Mouse (Mus musculus): ENCODE results near the gene Ugt1a6a.

The Ugt1a6a gene

GRCm38 (mm10) chr1:88229566-88229965, 95.0 kb downstream of the Ugt1a6a start:
- DNase-seq (ENCODE audit: low spot score) = no peak

- DNase-seq (ENCODE audit: low spot score) = no peak
Measured at GRCm38 (mm10) chr1:88229986-88230385, 95.4 kb downstream of the Ugt1a6a start.

DNA sequence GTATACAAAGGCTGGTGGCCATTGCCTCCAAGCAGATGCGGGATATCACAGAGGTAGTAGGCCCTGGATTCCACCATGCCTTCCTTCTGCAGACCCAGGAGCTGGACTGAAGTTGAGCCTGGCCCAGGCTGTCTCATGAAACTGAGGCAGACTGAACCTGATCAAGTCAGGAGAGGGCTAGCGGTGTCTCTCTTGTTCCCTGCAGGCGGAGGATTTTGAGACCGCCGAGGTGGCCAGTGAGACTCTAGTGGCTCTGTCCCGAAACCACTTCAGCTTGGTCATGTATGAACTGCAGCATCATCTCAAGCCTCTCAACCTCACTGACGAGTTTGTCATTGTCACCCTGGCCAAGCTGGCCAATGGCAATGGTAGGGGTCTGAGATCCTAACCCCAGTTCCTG, 95.8 kb downstream of the Ugt1a6a start:
- DNase-seq (ENCODE audit: low spot score) = no peak

- DNase-seq (ENCODE audit: low spot score) = no peak
Measured at GRCm38 (mm10) chr1:88230981-88231802, 96.6 kb downstream of the Ugt1a6a start.

DNA sequence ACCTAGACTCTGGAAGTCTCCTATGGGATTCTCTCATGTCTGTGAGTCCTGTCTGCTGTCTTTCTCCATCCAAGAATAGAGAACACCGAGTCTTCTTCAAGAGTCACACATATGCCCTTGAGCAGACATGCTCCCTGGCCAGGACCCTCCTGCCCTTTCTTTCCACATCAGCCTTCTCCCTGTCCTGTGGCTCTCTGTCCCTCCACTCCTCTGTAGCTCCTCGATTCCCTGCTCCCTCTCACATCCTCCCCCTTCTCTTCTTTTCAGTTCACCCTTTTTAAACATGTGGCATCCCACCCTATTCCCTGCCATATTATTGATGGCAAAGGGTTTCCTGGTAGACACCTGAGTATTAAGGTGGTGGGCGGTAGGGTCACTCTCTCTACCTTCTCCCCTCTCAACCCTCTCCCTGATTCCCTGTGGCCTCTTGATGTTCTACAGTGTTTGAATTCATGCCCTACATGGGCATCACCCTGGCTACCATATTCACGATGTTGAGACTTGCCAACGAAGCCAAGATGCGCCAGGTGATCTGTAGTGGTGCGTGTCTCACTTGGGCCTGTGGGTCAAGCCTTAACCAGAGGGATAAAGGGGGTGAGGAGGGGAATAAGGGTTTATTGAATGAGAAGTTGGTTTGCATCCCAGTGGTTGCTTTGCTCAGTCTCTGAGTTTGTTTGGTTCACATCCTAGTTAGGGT, 97.3 kb downstream of the Ugt1a6a start:
- DNase-seq (ENCODE audit: low spot score) = no peak

DNA sequence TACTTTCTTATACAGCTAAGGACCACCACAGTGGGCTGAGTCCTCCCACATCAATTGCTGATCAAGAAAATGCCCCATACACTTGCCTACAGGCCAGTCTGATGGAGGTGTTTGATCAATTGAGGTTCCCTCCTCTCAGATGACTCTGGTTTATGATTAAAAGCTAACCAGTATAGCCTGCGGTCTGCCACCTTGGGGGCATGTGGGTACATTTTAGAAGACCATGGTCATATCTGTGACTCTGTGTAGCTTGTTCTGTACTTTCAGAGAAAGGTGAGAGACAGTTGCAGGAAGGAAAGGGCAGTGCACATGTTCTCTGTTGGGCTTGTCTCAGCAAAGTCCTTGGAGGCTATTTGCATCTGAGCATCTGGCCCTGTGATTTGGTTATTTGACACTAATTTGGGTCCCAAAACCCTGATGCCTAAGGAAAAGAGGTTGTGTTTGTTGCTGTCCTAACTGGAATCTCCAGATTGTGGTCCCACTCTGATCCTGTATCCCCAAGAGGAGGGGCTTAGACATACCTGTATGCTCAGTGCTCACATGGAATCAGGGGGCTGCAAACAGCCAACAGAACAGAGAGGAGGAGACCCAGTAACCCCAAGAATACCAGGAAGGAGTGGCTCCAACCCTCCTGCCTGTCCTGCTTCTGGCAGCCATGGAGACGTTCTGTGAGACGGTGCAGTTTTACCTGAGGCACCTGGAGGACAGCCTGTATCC, 98.2 kb downstream of the Ugt1a6a start:
- DNase-seq (ENCODE audit: low spot score) = no peak

DNA sequence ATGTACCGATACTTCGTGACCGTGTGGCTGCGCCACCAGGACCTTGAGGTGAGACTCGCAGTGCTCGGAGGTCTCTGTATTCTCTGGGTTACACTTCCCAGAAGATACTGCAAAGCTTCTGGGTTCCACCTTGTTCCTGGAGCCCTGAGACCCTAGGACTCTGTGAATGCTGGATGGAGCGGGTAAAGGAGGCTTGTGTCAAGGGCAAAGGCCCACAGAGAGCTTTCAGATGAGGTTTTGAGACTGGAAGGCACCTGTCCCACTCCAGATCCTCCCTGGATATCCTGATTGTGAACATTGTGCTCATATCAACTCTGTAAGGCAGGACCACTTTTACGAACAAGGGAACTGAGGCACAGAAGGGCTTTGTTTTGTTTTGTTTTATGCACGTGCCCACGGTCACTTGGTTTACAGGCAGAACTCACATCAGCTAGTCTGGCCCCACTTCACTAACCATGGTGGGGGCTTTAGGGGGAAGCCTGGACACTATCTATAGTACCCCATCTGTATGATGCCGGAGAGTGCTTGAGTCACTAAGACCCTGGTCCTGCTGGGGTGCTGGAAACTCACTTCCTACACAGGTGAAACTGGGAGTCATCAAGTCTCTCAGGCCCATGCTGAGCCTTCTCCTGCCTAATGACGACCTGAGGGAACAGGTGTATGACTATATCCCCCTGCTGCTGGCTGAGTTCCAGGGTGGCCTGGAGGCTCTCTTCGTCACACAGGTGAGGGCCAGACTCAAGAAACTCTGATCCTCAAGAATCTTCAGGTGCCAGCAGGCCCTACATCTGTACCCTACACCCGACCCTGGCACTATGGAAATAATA, 99.0 kb downstream of the Ugt1a6a start:
- no peak for DNase-seq (ENCODE audit: low spot score)

DNA sequence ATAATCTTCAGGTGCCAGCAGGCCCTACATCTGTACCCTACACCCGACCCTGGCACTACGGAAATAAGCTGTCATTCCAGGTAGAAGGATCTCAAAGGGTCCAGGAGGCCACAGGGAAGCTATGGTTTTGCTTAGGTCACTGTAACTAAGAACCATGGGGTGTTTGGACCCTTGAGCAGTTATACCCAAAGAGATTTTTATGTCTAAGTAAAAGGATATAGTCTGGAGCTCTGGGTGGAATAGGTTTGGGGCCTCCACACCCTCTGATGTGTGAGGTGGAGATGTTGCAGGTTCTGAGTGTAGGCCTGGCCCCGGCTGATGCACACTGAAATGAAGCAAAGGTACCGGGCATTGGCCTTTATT, 99.6 kb downstream of the Ugt1a6a start:
- DNase-seq (ENCODE audit: low spot score) = no peak

- DNase-seq (ENCODE audit: low spot score) = no peak
Measured at GRCm38 (mm10) chr1:88234646-88235045, 100.0 kb downstream of the Ugt1a6a start.

DNA sequence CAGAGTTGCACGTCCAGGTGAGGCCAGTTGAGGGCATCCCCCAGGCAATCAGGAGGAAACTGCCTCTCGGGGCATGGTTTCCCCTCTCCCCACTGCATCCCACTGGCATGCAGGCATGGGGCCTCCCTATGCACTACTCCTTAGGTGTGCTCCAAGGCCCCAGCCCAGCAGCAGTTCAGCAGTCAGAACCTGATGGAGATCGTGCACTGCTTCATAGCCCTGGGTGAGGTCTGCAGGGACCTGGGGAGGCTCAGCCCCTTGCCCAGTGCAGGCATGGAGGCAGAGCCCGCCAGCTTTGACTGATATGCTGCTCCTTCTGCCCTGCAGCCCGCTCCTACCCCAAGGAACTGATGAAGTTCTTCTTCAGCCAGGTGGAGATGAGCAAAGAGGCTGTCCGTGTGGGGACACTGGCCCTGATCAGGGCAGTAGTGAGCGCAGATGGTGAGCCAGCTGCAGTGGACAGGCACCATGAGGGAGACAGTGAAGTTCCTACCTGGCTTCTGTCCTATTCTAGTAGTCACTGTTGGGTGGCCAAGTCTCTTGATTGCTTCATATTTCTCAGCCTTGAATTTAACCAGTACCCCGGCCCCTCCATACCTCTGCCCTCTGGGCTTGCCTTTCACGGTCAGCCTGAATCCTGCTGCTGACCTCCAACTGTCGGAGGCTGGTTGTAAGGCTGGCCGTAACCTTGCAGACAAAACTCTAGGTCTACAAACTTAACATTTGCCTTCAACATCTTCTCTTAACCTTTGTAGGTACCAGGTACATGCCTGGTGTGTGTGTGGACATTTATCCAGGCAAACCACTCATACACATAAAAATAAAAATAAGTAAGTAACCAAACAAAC, 100.7 kb downstream of the Ugt1a6a start:
- no peak for DNase-seq (ENCODE audit: low spot score)

GRCm38 (mm10) chr1:88235894-88236415, 101.3 kb downstream of the Ugt1a6a start:
- DNase-seq (ENCODE audit: low spot score) = no peak

DNA sequence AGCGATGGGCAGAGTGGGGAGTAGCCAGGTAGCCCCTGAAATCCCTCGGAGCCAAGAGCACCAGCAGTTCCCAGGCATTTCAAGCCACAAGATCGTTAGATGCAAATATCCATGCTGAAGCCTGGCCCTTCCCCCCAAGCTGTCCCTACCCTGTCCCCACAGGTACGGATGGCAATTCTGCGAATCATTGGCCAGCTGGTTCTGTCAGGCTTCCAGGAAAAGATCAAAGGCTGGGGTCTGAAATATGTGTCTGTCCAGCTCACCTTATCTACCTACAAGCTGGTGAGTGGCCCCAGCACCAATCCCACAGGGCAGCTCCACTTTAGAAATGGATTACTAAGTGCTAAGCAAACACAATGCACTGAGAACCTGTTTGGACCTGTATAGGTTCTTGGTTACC, 102.7 kb downstream of the Ugt1a6a start:
- no peak for DNase-seq (ENCODE audit: low spot score)

- no peak for DNase-seq (ENCODE audit: low spot score)
Measured at GRCm38 (mm10) chr1:88238771-88239170, 104.2 kb downstream of the Ugt1a6a start.

DNA sequence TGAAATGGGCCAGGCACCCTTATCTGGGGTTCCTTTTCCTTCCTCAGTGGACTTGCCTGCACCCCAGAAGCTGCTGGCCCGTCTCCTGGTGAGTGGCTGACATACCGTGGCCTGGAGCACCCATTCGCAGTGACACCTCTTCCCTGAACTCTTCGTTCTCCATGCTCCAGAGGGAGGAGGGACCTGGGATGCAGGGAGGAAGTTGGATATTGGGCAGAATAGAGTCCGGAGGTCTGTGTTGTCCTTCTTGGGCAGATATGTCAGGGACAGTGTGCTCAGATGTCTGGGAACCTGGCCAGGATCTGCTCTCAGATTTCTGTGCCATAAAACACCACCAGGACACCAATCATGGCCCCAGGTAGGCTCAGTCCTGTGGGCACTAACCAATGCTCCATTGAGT, 105.5 kb downstream of the Ugt1a6a start:
- DNase-seq (ENCODE audit: low spot score) = no peak

DNA sequence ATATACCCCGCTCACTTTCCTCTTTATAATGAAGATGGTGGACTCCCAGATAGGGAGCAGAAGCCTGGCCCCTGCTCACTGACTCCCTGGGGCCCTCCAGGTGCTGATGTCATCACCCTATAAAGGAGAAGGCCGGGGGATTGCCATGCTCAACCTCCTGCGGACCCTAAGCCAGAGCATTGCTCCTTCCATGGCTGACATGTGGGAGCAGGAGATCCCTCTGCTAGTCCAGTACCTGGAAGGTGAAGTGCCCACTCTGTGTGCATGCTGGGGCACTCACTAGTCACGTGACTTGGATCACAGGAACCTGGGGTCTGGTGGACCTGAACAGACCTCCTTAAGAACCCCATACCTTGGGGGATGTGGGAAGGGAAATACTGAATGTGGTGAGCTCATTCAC, 106.0 kb downstream of the Ugt1a6a start:
- no peak for DNase-seq (ENCODE audit: low spot score)

GRCm38 (mm10) chr1:88243861-88244260, 109.3 kb downstream of the Ugt1a6a start:
- no peak for DNase-seq (ENCODE audit: low spot score)

DNA sequence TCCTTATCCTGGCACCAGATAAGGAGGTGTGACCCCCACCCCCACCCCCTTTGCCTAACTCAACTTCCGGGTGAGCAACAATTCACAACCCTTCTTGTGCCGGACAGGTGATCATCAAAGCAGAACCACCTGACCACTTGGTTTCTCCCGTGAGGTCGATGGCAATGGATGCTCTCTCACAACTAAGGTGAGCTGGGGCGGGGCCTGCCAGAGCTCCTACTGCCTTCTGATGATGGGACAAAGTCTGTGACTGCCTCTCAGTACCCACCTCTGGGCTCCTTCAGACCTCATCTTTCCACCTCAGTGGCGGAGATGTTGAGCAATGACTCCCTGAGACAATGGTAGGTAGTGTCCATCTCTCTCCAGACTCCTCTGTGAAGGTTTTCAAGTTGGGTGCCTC, 111.3 kb downstream of the Ugt1a6a start:
- no peak for DNase-seq (ENCODE audit: low spot score)

DNA sequence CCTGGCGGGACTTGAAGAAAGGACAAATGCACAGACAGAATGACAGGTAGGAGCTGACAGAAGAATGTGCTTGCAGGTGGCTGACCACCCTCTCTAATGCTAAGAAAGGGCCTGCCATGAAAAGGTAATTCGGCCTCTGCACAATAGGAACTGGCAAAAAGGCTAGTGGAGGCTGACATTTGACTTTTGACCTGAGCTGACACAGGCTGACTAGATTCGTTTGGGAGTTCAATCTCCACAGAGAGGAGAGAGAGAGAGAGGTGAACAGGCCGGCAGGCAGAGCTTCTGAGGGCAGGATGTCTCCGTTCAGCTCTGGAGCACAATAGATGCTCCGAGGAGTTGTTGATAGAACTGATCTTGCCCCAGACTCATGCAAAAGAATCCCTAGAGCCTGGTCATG, 111.8 kb downstream of the Ugt1a6a start:
- no peak for DNase-seq (ENCODE audit: low spot score)

DNA sequence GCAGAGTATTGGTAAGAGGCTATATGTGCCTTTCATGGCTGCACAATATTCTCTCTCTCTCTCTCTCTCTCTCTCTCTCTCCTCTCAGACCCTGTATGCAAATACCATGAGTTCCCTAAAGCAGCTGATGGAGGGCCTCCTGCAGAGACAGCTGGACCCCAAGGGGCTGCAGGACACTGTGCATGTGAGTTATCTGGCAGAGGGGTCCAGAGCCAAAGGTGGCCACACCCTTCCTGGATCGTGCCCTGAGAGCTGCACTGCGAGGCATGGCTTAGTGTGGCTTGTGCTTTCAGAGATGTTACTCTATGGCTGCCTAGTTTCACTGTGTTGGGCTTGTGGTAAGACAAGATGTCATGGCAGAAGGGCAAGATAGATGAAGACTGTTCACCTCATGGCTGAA, 113.1 kb downstream of the Ugt1a6a start:
- no peak for DNase-seq (ENCODE audit: low spot score)

- no peak for DNase-seq (ENCODE audit: low spot score)
Measured at GRCm38 (mm10) chr1:88248658-88249057, 114.0 kb downstream of the Ugt1a6a start.

GRCm38 (mm10) chr1:88249596-88249995, 115.0 kb downstream of the Ugt1a6a start:
- no peak for DNase-seq (ENCODE audit: low spot score)

Measured in retina, embryonic 14.5 days (tissue).